Mouse (Mus musculus) heart, embryonic 16.5 days (tissue): Measurements from ENCODE around the gene Atp1a2. TPM values are rescaled to one million over a fixed set of nuclear protein-coding genes. Genes with fewer than 3 reads are reported as not detected.

Experiments
- ATAC-seq: fragments of 200-750 bp; cut with Nextera tagmentation; replicated peaks from 2 replicates; pipeline ENCODE4 v1.8.0; 2017; ENCODE audit warnings: moderate number of reproducible peaks; ENCODE audit not compliant: insufficient read depth, low FRiP score; ENCODE audit errors: extremely low read depth
- H3K27ac ChIP-seq: fragments of 300-500 bp; sonication (generic); 2 replicates; pipeline ENCODE4 v1.5.1; 2014; ENCODE audit warnings: mild to moderate bottlenecking, low read length, control low read depth, moderate library complexity
- H3K27me3 ChIP-seq: fragments of 300-500 bp; sonication (generic); 2 replicates; pipeline ENCODE4 v1.6.1; 2014; ENCODE audit warnings: low read length, mixed read lengths; ENCODE audit not compliant: control insufficient read depth, insufficient read depth
- H3K36me3 ChIP-seq: fragments of 300-500 bp; sonication (generic); 2 replicates; pipeline ENCODE4 v1.6.1; 2014; ENCODE audit not compliant: control insufficient read depth, insufficient read depth
- H3K4me1 ChIP-seq: fragments of 300-500 bp; sonication (generic); 2 replicates; pipeline ENCODE4 v1.6.1; 2014; ENCODE audit warnings: low read length, mixed read lengths; ENCODE audit not compliant: control insufficient read depth, insufficient read depth
- H3K4me2 ChIP-seq: fragments of 300-500 bp; sonication (generic); 2 replicates; pipeline ENCODE4 v1.6.1; 2014; ENCODE audit warnings: low read depth, mild to moderate bottlenecking, control low read depth, low read length
- H3K4me3 ChIP-seq: fragments of 300-500 bp; sonication (generic); 2 replicates; pipeline ENCODE4 v1.5.1; 2014; ENCODE audit warnings: mild to moderate bottlenecking, control low read depth, low read length
- H3K9ac ChIP-seq: fragments of 300-500 bp; sonication (generic); 2 replicates; pipeline ENCODE4 v1.6.1; 2014; ENCODE audit warnings: low read length, control low read depth
- H3K9me3 ChIP-seq: fragments of 300-500 bp; sonication (generic); replicated peaks from 2 replicates; pipeline ENCODE4 v1.6.1; 2016; ENCODE audit warnings: low read length; ENCODE audit not compliant: control insufficient read depth
- WGBS: fragments of 180-500 bp; shearing (Covaris S2); extraction: QIAGEN DNeasy Blood & Tissue Kit; methylation state at CpG from one replicate; pipeline ENCODE4 v1.1.7; 2014; 5-methylcytosine and 5-hydroxymethylcytosine counted together
- polyA plus RNA-seq: library from polyadenylated mRNA; unstranded; fragments of >200 nt; fragmentation: Nextera tagmentation; extraction: Ambion mirVana; gene quantifications from 2 replicates; pipeline ENCODE4 v1.2.1, GENCODE M21; 2015

Gene Atp1a2
- polyA plus RNA-seq, 1 experiment from 2014 or later, result 18.7 TPM

GRCm38 (mm10) chr1:172311248-172311906 is 13.5 kb upstream of the Atp1a2 start:
- 3% methylated on average over 22 of the region's 23 CpGs for WGBS
- Histone ChIP-seq H3K9me3 (no peaks in the 10 kb centered on the region), H3K36me3 (no peaks in the 10 kb centered on the region)

DNA sequence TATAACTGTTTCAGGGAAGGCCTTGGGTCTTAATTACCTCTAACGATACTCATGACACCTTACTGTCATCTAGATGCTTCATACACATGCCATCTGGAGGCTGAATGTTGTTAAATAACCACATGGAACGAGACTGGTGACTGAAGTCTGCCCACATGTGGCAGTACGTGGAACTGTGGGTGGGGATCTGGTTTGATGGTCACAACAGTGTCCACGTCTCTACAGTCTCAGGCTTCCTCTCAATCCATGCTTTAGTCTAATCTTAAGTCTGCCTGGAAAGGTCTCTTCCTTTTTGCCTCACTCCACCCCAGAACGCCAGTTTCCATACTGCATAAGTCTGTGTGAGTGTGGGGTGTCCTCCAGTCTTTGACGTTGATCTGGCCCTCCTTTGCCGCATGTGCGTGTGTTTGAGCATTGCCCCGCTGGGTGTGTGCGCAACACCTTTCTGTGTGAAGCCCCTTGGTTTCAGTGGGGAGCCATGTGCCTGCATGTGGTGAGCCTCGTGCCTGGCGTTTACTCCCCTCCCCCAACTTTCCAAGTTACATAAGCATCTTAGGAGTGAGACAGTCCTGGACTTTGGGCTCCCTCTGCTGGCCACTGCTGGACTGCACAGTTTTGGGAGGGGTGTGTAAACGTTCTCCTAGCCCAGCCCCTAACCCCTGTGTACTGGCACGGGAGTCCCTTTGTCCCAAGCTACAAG is 12.0 kb upstream of the Atp1a2 start:
- peak overlapping the region; percentile 51 for H3K4me3 ChIP-seq
- no peaks in the 10 kb centered on the region for H3K27me3 ChIP-seq
- H3K9ac ChIP-seq, result peak overlapping the region; percentile 80
- peaks cover 23% of the 10 kb centered on the region for H3K4me1 ChIP-seq
- H3K36me3 ChIP-seq, result no peaks in the 10 kb centered on the region
- H3K27ac ChIP-seq, result peak overlapping the region; percentile 94
- H3K9me3 ChIP-seq, result no peaks in the 10 kb centered on the region
- peak; percentile 64 for ATAC-seq
- 1% methylated on average over 14 of the region's 14 CpGs for WGBS
- H3K4me2 ChIP-seq, result peak overlapping the region; percentile 96

More at GRCm38 (mm10) chr1:172311248-172311906, 13.5 kb upstream of the Atp1a2 start:
- peak overlapping the region; percentile 89 for H3K9ac ChIP-seq
- peaks cover 23% of the 10 kb centered on the region for H3K4me1 ChIP-seq
- peak; percentile 3; the same call in 1 of the 2 replicates for ATAC-seq
- no peaks in the 10 kb centered on the region for H3K27me3 ChIP-seq
- peak overlapping the region; percentile 78 for H3K4me3 ChIP-seq
- H3K4me2 ChIP-seq, result peak overlapping the region; percentile 99
- peak overlapping the region; percentile 93 for H3K27ac ChIP-seq

GRCm38 (mm10) chr1:172308409-172308808 is 10.5 kb upstream of the Atp1a2 start:
- no peak overlapping the region for H3K9ac ChIP-seq
- ATAC-seq, result no peak
- peaks cover 23% of the 10 kb centered on the region for H3K4me1 ChIP-seq
- no peaks in the 10 kb centered on the region for H3K36me3 ChIP-seq
- no peak overlapping the region for H3K4me3 ChIP-seq
- no peak overlapping the region for H3K4me2 ChIP-seq
- no peaks in the 10 kb centered on the region for H3K9me3 ChIP-seq
- 78% methylated on average over 1 of the region's 1 CpGs for WGBS
- no peaks in the 10 kb centered on the region for H3K27me3 ChIP-seq
- no peak overlapping the region for H3K27ac ChIP-seq

DNA sequence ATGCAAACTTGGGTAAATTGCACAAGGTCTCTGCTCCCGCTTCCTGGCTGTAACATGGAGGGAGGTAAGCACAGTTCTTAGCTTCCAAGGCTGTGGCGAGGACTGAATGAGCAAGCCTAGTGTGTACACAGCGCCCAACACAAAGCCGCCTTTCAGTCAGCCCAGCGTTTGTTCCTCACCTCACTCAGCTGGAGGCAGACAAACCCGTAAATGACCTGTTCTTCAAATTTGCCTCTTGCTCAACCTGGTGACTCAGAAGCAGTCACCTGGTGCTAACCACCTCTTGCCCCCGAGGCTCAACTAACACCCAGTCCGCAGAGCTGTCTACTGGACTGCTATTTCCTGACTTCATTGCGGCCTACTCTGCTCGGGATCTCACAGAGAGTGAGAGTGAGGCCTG is 10.1 kb upstream of the Atp1a2 start:
- ATAC-seq, result no peak
- 68% methylated on average over 10 of the region's 10 CpGs for WGBS
- Histone ChIP-seq H3K9ac (no peak overlapping the region), H3K4me3 (no peak overlapping the region), H3K4me1 (peaks cover 20% of the 10 kb centered on the region), H3K27me3 (no peaks in the 10 kb centered on the region), H3K36me3 (no peaks in the 10 kb centered on the region), H3K27ac (no peak overlapping the region), H3K9me3 (no peaks in the 10 kb centered on the region), H3K4me2 (no peak overlapping the region)

DNA sequence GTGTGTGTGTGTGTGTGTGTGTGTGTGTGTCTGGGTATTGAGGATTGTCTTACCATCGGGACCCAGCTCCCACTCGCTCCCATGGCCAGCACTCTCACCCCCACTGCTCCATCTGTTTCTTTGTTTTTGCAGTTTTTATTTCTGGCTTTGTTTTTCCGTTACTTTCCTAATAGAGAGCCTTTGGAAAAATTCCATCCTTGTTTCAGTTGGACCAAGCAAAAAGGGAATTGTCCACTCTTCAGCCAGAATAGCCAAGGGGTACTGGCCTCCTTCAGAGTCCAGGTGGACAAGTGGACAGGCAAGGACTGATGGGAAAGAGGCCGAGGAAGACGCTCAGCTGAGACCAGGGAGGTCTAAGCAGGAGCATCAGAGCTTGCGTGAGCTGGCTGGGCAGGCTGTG is 9.0 kb upstream of the Atp1a2 start:
- no peak overlapping the region for H3K4me2 ChIP-seq
- H3K9ac ChIP-seq, result no peak overlapping the region
- 70% methylated on average over 6 of the region's 6 CpGs for WGBS
- peaks cover 17% of the 10 kb centered on the region for H3K4me1 ChIP-seq
- ATAC-seq, result no peak
- H3K9me3 ChIP-seq, result no peaks in the 10 kb centered on the region
- H3K4me3 ChIP-seq, result no peak overlapping the region
- no peaks in the 10 kb centered on the region for H3K36me3 ChIP-seq
- H3K27ac ChIP-seq, result no peak overlapping the region
- no peaks in the 10 kb centered on the region for H3K27me3 ChIP-seq

DNA sequence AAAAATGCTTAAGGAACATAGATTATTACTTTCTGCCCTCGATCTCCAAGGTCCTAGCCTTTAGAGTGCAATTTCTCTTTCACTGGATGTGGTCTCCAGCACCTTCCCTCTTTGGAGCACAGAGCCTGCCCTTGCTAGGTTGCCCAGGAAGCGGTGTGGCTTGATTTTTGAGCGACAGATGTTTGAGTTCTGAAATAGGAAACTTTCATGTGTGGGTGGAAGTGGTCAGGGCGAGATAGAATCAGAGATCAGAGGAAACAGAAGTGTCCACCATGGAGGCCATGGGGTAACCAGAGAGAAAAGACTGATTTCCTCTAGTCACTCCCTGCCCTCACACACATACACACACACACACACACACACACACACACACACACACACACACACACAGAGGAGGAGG is 8.3 kb upstream of the Atp1a2 start:
- H3K36me3 ChIP-seq, result no peaks in the 10 kb centered on the region
- WGBS, result 66% methylated on average over 4 of the region's 4 CpGs
- no peaks in the 10 kb centered on the region for H3K27me3 ChIP-seq
- H3K4me1 ChIP-seq, result peaks cover 15% of the 10 kb centered on the region
- H3K4me2 ChIP-seq, result no peak overlapping the region
- H3K9me3 ChIP-seq, result no peaks in the 10 kb centered on the region
- no peak overlapping the region for H3K4me3 ChIP-seq
- ATAC-seq, result no peak
- H3K27ac ChIP-seq, result no peak overlapping the region
- no peak overlapping the region for H3K9ac ChIP-seq

GRCm38 (mm10) chr1:172305635-172306034 is 7.8 kb upstream of the Atp1a2 start:
- Histone ChIP-seq H3K27ac (no peak overlapping the region), H3K9ac (no peak overlapping the region), H3K4me3 (no peak overlapping the region), H3K4me2 (no peak overlapping the region), H3K36me3 (no peaks in the 10 kb centered on the region), H3K4me1 (peaks cover 15% of the 10 kb centered on the region), H3K9me3 (no peaks in the 10 kb centered on the region), H3K27me3 (no peaks in the 10 kb centered on the region)
- 81% methylated on average over 3 of the region's 3 CpGs for WGBS
- no peak for ATAC-seq

- peaks cover 12% of the 10 kb centered on the region for H3K4me1 ChIP-seq
- WGBS, result 96% methylated on average over 2 of the region's 2 CpGs
These were observed 7.3 kb upstream of the Atp1a2 start for GRCm38 (mm10) chr1:172305153-172305552.

DNA sequence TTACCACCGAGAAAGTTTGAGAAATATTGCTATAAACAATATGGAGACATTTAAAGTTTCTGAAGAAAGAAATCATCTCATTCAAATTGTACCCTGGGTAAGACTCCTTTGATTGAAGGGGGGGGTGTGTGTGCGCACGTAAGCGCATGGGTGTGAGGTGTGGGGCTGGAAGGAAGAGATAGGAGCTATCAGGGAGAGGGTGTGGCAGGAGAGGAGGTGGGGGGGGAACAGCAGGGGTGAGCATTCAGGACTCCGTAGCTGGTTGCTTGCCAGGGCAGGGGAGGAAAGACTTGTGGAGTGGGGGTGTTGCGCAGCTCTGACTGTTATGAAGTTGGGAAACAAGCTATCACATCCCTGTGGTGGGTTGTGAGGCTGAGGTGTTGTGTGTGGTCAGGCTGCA is 6.6 kb upstream of the Atp1a2 start:
- H3K9me3 ChIP-seq, result no peaks in the 10 kb centered on the region
- H3K27me3 ChIP-seq, result no peaks in the 10 kb centered on the region
- no peak overlapping the region for H3K4me3 ChIP-seq
- no peak overlapping the region for H3K27ac ChIP-seq
- peaks cover 15% of the 10 kb centered on the region for H3K4me1 ChIP-seq
- no peak for ATAC-seq
- no peaks in the 10 kb centered on the region for H3K36me3 ChIP-seq
- H3K4me2 ChIP-seq, result no peak overlapping the region
- no peak overlapping the region for H3K9ac ChIP-seq
- 59% methylated on average over 6 of the region's 6 CpGs for WGBS

More at GRCm38 (mm10) chr1:172305153-172305552, 7.3 kb upstream of the Atp1a2 start:
- H3K27ac ChIP-seq, result no peak overlapping the region
- no peak for ATAC-seq
- H3K4me2 ChIP-seq, result no peak overlapping the region
- no peaks in the 10 kb centered on the region for H3K36me3 ChIP-seq
- no peak overlapping the region for H3K4me3 ChIP-seq
- no peaks in the 10 kb centered on the region for H3K27me3 ChIP-seq
- H3K9me3 ChIP-seq, result no peaks in the 10 kb centered on the region
- no peak overlapping the region for H3K9ac ChIP-seq
